Mouse (Mus musculus) B cell, adult 2 months (primary cell): Measurements from ENCODE around the gene Cacna1d.
A peak's percentile ranks its signal among the peaks of the same experiment; 100 is the strongest.

Source experiments
- DNase-seq, 2 experiments: peaks; one replicate each; pipeline ENCODE4 v3.0.0; 2022

Cacna1d gene

DNA sequence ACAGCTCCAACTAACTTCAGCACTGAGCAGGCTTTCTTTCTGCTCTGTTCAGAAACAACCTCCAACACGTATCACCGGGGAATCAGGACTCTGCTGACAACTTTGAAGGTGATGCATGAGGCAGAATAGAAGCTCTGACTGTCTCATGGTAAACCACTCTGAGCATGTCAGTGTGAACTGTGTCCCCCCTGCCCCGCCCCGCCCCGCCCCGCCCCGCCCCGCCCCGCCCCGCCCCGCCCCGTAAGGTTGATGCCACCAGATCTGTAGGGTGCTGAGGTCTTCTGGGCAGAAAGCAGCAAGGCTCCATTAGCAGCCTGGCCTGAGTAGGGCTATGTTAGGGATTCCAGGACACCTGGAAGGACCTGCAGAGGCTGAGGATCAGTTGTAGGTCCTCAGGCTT, 424.5 kb downstream of the Cacna1d start:
- DNase-seq, result no peak

DNA sequence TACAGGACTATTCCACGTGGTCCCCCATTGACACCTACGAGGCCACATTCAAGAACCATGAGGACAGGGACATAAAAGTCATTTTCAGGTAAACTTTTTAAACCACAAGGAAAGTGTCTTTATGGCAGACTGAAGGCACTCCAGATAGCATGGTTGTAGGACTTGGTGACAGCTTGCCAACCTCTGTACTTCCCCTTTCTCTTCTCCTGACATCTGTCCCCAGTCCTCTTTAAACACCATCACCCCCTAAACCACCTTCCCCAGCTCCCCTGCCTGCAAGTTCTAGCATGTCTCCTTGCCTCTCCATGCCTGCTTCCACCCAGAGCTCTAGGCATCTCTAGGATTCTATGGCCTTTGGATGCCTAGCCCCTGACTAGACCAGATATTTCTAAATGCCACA, 426.4 kb downstream of the Cacna1d start:
- no peak for DNase-seq

DNA sequence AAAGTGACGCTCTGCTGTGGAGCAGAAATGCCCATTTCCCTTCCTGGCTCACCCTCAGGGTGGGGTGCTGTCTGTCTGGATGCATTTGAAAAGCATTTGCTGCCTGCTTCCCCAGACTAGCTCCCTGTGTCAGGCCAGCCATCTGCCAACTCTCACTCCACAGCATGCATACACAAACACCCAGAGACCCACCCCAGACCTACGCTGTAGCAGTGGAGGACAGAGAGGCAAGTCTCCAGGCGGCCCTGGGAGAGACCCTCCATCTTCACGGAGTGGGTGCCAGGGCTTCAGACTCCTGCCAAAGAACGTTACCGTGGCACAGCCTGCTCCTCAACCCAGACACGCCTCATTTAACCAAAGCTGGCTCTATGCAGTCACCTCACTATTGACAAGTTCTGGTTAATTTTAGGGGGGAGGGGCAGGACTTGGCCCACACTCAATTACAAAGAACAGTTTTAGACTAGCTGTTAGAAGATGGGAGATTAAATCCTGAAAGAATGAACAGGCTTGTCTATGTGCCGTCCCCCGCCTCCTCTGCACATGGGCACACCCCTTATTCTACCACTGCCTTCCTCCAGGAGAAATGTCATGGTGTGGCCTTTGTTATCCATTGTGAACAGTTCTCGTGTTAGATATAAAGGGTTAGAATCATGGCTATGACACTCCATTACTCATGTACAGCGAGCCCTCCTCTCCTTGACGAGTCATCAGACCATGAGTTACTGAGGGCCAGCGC, 435.1 kb downstream of the Cacna1d start:
- DNase-seq, result no peak

DNA sequence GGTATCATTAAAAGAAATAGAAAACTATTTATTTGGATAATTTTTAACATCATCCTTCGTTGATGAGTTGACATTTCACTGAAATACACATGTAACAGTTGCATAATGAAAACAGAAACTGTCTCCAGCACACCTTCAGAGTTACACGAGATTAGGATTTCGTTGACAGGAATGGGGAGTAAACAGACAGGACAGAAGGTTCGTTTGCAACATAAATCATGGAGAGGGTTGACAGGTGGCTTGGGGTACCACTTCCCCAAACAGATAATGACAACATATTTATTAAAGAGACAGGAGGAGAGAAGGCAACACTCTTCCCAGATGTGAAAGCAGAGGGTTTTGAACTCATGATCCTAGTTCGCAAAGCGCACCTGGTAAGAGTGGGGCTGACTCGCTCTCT, 436.3 kb downstream of the Cacna1d start:
- DNase-seq, result no peak

DNA sequence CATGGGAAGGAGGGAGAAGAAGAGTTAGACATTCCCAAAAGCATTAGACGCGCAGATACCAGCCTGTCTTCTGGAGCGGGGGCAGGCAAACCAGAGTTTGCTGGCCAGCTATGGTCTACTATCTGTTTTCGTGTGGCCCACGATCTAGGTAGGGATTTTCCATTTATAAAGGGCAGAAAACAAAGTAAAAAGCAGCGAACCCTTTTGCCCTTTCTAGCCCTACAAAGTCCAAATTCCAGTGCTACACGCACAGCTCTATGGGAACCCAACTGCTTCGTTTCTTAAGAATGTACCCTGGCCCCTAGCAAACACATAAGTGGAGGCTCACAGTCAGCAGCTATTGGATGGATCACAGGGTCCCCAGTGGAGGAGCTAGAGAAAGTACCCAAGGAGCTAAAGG, 441.0 kb downstream of the Cacna1d start:
- no peak for DNase-seq

DNA sequence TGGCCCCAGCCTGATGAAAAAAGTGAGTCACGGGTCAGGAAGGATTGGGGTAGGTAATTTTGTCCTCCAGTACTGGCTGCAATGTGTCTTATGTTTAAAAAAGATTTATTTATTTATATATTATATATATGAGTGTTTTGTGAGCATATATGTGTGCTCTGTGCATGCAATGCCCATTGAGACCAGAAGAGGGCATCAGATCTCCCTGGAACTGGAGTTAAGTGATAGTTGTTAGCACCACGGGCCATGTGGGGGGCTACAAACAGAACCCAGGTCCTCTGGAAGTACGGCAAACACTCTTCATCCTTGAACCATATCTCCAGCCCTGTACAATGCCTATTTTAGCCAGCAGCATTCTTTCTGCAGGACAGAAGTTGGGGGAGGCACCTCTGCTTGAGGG, 443.2 kb downstream of the Cacna1d start:
- DNase-seq, result peak; percentile 21 to 24

DNA sequence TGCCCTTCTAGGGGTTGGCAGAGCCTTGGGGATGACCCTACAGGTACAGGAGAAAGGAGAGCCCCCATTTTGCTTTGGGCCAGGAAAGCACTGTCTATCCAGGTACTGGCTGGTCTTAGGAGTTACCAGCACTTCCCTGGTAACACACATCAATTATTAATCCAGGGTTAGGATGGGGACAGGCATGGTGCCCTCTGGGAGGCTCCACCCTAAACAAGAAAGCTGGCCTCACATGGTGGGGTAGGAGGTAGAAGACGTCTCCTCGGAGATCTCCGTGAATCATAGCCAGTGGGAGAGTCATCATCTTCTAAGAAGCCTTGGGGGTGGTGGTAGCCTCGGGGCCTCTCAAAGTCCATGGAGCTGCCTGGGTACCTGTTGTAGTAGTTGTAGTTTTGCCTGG, 444.3 kb downstream of the Cacna1d start:
- no peak for DNase-seq

DNA sequence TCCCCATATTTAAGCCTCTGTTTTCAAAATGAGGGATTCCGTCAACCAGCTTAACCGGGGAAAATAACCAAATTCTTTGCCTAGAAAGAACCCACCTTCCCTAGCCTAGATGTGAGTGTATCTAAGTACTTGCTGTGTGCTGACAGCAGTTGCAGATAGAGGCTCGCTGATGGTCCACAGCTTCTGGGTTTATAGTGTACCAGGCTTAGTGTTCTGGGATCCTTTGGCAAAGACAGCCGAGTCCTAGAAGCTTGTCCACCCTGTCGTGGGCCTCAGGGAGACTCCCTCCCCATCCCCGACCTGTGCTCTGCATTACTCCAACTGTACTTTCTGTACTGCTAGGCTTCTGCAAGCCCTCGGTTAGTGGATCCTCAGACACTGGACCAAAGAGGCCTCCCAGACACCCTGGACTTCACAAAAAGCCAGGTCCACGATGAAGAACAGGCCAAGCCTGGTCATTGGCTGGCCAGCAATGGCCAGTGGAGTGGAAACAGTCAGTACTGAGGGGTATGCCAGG, 445.5 kb downstream of the Cacna1d start:
- DNase-seq, result no peak

DNA sequence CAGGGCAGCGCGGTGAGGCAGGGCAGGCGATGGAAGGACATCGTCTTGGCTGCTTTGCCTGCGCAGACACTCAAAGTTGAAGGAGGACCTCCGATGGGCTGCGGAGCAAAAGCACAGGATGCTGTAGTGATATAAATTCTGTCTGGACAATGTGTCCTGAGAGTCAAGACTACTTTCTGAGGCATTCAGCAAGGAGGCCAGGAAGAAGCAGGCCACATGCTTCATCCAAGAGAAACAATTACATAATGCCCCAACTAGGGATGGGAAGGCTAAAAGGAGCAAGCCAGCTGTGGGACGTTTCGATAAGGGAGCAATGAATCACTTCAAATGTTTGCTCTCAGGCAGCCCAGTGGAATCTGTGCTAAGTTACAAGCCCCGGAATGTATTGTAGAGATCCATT, 446.0 kb downstream of the Cacna1d start:
- no peak for DNase-seq

DNA sequence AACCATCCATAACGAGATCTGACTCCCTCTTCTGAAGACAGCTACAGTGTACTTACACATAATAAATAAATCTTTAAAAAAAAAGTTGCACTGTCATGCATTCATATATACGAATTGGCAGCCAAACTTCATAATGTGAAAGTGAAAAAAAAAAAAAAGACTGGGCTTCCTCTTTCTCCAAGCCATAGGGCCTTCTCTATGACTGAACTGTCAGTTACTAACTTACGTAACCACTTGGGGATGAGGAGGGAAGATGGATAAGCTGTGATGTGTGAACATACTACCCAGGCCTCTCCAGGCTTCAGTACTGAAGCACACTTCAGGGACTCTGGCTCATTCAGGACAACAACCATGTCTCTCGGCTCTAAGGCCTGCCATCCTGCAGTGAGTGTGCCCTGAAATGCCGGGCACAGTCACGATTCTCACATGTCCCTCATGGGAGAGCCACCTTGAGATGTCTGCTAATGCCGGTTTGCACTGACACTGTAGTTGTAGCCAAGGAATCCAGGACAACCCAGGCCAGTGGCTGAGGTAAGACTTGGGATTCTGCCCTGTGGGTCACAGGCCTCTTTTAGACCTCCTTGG, 447.8 kb downstream of the Cacna1d start:
- DNase-seq, result no peak

DNA sequence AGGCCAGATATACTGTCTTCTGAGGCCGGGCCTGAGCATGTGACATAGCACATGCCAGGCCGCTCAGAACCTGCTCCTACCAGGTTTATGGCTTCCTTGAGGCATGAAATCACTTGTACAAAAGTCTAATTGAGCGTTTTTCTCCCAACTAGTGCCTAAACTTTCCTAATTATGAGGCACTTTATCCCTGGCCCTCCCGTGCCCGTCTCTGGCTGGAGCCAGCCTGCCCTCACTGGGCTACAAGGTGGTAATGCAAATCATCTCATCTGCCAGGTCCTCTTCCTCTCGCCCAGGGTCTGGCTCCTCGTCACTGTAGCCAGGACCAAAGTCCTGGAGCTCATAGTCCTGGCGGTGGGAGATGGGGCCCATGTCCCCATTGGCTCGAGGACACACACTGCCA, 449.4 kb downstream of the Cacna1d start:
- no peak for DNase-seq

DNA sequence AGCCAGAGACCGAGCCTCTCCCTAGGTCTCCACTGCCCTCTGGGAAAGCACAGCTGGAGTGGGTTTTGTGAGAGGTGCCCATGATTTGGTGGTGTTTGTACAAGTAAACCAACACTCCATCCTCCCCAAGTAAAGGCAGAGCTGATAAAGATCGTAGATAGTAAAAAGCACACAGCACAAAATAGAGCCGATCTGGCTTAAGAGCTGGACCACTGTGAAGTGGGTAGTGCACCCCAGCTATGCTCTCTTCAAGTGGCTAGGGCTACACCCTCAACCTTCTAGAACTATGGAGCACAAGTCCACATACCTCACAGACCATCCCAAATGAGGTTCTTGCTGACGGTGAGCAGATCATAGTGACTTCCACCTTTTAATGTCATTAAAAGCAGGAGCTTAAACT, 451.8 kb downstream of the Cacna1d start:
- DNase-seq, result no peak

DNA sequence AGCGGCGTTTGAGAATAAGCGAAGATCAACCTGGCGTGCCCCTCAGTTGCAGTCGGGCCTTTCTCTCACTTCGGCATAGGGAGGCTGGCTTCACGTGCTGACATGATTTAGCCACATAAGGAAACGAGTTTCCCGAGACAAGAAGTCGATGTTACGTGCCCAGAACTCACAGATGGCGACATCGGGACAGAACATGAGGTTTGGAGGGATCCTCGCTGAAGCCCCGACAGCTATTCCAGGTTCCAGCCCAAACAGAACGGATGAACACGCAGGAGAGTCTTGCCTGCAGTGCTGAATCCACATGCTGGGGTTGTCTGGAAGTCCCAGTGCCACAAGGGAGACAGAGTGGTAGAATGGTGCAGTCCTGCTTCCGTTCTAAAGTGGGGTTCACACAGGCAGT, 452.8 kb downstream of the Cacna1d start:
- DNase-seq, result no peak

DNA sequence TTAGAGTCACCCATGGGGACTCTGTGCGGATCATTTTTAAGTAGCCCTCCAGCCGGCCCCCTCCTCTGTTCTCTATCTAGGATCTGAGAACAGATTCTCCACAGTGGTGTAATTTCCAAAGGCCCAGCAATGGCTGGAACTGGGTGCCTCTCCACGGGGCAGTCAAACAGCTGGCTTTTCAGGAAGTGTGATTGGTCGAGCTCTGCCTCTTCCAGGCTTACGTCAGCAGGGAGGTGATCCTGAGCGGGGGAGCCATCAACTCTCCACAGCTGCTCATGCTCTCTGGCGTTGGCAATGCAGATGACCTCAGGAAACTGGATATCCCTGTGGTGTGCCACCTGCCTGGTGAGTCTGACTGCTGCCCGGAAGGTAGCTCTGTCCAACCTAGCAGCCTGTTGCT, 457.9 kb downstream of the Cacna1d start:
- DNase-seq, result no peak

DNA sequence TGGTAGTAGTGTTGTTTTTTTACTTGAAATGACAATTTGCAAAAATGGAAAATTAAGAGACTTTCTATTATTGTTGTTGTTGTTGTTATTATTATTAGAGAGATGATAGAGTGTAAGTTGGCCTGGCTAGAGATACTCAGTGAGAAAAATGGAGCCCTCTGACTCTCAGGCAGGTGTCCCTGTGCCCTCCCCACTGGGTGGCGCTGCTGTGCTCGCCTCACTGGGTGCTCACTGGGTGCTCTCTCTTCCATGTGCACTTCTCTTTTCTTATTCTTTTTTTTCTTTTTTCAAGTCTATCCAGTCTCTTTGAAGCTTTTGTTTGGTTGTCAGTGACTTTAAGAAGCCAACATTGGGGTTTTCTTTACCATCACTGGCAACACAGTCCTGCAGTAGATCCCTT, 463.9 kb downstream of the Cacna1d start:
- peak; percentile 72 to 74 for DNase-seq

DNA sequence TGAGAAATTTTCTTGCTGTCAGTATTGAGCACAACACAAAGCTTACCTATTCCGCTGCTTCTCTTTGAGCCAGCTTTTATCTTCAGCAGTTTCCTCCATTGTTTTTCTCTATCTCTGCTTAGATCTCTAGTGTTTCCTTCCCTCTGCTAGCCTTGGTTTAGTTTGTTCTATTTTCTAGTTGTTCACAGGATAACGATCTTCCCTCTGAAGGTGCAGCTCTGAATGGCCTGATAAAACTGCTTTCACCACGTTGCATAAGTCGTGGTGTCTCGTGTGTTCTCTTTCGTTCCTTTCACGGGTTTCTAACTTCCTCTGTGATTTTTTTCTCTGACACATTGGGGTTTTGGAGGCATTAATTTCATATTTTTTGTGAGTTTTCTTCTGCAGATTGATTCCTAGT, 466.9 kb downstream of the Cacna1d start:
- DNase-seq, result no peak

DNA sequence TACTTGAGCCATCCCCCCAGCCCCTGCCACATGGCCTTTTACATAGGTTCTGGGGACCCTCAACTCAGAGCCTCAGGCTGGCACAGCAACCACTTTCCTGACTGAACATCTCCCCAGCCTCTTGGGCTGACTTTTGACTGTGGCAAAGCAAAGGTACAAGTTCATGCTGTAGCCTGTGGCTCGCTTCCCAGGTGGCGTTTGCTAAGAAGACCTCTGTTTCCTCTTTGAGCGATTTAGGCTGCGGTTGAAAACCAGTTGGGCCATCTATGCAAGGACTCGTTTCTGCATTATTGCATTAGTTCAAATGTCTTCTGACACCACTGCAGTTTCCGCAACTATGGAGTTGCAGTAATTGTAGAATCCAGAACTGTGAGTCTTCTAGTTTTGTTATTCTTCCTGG, 468.8 kb downstream of the Cacna1d start:
- no peak for DNase-seq

DNA sequence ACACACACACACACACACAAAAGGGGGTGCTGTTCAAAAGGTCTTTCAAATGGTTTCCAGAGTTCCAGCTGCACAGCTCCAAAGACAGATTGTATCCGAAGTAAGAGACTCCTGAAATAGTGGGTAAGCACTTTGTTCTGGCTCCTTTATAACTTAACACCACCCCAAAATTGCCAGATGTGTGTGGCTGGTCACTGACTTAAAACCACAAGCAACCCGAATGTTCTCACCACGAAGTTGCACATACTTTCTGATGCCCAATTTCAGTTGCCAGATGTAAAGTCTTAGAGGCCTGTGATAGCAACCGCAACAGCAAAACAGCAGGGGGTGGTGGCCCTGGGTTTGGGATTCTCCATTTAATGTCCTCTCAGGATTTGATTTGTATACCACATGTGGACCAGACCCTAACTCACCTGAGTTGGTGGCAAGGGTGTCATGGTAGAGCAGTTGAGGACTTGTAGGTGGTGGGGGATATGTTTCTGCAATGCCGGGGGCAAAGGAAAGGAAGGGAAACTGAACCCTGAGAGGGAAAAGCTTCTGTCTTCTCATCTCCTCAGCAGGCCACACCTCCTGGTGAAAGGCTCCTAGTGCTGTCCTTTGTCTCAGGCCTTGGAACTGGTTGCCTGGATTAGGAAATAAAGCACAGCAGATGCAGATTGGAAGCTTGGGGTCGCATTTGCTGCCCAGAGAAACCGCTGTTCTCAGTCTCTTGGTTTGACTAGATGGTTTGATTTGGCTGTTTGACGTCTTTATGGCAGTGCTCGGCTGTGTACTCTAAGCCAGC, 471.3 kb downstream of the Cacna1d start:
- DNase-seq, result no peak

DNA sequence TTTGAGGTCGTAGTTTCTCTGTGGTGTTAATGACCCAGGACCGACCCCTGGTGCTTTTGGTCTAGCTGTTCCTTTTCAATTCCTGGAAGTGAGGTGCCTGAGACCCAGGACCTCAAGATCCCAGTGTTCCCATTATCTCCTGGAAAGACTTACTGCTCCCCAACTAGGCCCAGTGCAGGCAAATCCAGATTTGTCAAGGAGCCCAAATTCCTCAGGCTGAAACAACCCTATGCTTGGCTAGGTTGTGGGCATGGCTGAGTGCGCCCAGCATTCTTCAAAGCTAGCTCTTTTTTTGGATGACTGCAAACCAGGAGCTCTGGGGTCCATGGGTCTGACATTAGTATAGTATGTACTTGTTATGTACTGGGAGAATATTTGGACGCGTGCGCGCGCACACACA, 471.9 kb downstream of the Cacna1d start:
- no peak for DNase-seq

DNA sequence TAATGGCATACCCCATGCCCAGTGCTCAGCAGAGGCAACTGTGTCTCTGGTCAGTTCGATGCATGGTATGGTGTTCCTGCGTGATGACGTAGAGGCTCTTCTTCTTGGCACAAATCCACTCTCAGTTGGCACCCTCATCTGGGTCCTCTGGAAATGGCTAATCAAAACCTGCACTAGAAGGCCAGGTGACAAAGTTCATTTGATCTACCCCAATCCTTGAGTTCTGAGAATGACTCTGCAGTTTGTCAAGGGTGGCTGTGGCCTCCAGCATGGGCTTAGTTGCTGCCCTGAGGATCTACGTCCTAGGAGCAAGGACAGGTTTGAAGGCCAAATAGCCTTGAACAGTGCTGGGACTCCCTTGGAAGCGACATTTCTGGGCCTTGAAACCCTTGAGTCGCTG, 472.4 kb downstream of the Cacna1d start:
- no peak for DNase-seq

DNA sequence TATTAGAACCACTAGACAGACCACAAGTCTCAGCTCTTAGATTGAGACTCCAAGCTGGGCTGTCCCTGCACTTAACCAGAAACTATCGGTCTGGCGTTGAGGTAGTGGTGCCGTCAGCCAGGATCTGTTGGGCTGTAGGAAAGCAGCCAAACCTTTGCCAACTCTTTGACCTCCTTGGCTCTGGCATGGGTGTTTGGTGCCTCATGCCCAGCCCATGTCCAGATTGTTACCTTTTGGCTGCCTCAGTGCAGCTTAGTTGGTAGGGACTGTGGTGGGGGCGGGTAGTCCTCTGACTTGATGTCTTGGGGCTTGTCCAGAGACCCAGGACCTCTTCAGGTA, 472.8 kb downstream of the Cacna1d start:
- DNase-seq, result no peak

DNA sequence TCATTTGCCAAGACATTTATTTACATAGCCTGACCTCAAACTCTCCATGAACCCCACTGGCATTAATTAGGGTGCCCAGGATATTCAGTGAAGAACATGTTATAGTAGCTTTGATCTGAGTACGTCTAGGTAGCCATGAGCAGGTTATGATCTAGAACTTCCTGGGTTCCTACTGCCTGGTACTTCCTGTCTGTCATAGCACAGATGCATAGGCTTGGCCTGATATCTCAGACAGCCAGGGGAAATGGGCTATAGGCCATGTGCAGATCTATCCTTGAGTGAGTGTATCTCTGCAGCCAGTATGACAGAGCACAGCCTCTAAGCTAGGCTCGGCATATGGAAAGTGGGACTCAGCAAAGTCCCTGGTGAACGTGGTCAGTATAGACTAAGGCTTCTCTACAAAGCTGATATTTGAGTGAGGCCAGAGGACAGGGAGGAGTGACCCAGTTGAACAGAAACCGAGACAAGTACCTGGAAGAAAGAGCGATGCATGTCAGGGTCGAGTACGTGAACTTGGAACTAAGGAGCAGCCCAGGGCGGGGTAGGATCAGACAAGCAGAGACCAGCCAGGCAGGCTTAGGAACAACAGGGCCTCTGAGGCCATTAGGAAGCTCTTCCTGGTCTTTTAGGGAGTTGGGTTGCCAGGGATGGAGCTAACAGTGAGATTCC, 473.3 kb downstream of the Cacna1d start:
- no peak for DNase-seq

DNA sequence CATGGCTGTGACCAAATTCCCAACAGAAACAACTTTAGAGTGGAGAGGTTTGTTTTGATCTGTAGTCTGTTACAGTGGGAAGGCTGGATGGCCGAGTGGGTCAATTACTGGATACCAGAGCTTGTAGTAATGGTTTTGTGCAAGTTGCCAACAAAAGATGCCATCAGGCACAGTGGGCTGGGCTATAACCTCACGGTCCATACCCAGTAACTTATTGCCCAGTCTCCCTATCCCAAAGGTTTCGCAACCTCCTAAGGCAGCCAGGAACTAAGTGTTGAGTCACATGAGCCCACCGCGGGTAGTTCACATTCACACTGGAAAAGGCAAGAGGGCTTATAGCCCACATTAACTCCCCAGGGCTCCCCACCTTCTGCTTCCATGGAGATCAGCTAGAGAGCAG, 474.6 kb downstream of the Cacna1d start:
- no peak for DNase-seq

DNA sequence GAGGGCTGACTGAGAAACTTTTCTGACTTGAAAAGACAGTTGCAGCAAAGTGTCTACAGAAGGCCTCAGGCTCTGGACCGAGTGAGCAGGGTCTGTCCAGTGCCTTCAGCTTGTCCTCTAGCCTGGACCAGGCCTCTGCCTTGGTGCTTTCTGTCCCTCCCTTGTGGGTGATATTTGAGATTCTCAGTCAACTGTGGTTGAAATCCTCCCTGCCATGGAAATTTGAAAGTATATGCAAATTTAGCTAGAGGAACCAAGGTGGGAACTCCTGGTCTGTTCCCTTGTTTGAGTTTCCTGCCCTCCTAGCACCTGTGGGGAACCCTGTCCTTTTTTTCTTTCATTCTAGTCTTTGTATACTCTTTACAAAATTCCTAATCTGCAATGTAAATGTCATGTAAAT, 476.2 kb downstream of the Cacna1d start:
- DNase-seq, result no peak
